Mouse (Mus musculus): ENCODE data around the gene Vmn1r217. TPM values are rescaled to one million over a fixed set of nuclear protein-coding genes. Genes with fewer than 3 reads are reported as not detected.

The Vmn1r217 gene
- polyA plus RNA-seq, 1 experiment from 2014 or later: not detected

Other genes with a start within 250 kb of the Vmn1r217 start
- gene Vmn1r212, start 234.0 kb downstream of the Vmn1r217 start, polyA plus RNA-seq (2015; fragmentation: Nextera tagmentation; extraction: Ambion mirVana): not detected in 2 replicates
- gene Vmn1r213, start 110.6 kb downstream of the Vmn1r217 start, polyA plus RNA-seq (2015; fragmentation: Nextera tagmentation; extraction: Ambion mirVana): not detected in 2 replicates
- not detected in 2 replicates for gene Vmn1r214, start 87.8 kb downstream of the Vmn1r217 start, polyA plus RNA-seq (2015; fragmentation: Nextera tagmentation; extraction: Ambion mirVana)
- gene Vmn1r215, start 50.2 kb downstream of the Vmn1r217 start, polyA plus RNA-seq (2015; fragmentation: Nextera tagmentation; extraction: Ambion mirVana): not detected in 2 replicates
- gene Vmn1r218, start 14.9 kb upstream of the Vmn1r217 start, polyA plus RNA-seq (2015; fragmentation: Nextera tagmentation; extraction: Ambion mirVana): 0.03 TPM in 1 of 2 replicates, not detected in the other
- not detected in 2 replicates for gene Vmn1r219, start 41.1 kb upstream of the Vmn1r217 start, polyA plus RNA-seq (2015; fragmentation: Nextera tagmentation; extraction: Ambion mirVana)
- gene Vmn1r220, start 69.7 kb upstream of the Vmn1r217 start, polyA plus RNA-seq (2015; fragmentation: Nextera tagmentation; extraction: Ambion mirVana): not detected in 2 replicates
- not detected in 2 replicates for gene Vmn1r221, start 95.9 kb upstream of the Vmn1r217 start, polyA plus RNA-seq (2015; fragmentation: Nextera tagmentation; extraction: Ambion mirVana)
- not detected in 2 replicates for gene Vmn1r222, start 117.7 kb upstream of the Vmn1r217 start, polyA plus RNA-seq (2015; fragmentation: Nextera tagmentation; extraction: Ambion mirVana)
- gene Vmn1r223, start 128.9 kb upstream of the Vmn1r217 start, polyA plus RNA-seq (2015; fragmentation: Nextera tagmentation; extraction: Ambion mirVana): not detected in 2 replicates

Measured in hindbrain, embryonic 13.5 days (tissue).